Mouse (Mus musculus) liver, embryonic 14.5 days (tissue): ENCODE data around the gene Fam81a.

Experiments used
- CTCF ChIP-seq: IDR thresholded peaks from 2 replicates; pipeline ENCODE4 v1.5.1; 2016; ENCODE audit warnings: antibody characterized with exemption, low read depth, control low read depth
- EP300 ChIP-seq: IDR thresholded peaks from 2 replicates; pipeline ENCODE4 v1.6.1; 2016; ENCODE audit warnings: antibody characterized with exemption, low read depth

DNA sequence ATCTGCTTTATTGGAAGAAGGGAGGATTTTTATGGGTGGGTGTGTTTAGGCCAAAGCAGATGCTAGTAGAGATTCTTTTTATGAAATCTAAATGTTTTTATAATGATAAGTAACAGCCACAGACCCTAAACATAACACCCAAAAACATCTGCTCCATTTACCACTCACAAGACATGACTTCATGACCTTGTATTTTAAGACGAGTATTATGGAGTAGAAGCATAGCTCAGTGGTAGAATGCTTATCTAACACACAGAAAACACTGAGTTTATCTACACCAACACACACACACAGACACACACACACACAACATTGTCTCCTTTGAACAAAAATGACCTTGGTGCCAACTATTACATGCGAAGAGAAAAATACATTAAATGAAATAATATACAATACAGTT lies 97.5 kb downstream of the Fam81a start:
- TF ChIP-seq CTCF (no peak), EP300 (peak; percentile 72)
